Mouse (Mus musculus) lung, adult 2 months (tissue): ENCODE results near the gene Znhit6.

Experiments
- CTCF ChIP-seq: fragments of 200-500 bp; IDR thresholded peaks from 2 replicates; pipeline ENCODE4 v1.5.1; 2011; ENCODE audit warnings: mild to moderate bottlenecking, low read length, control low read depth; ENCODE audit not compliant: insufficient read depth
- POLR2A ChIP-seq: fragments of 200-500 bp; IDR thresholded peaks from 2 replicates; pipeline ENCODE4 v1.6.1; 2011; ENCODE audit warnings: low read depth, mild to moderate bottlenecking, control low read depth, low read length, borderline replicate concordance; ENCODE audit errors: extremely low read depth

DNA sequence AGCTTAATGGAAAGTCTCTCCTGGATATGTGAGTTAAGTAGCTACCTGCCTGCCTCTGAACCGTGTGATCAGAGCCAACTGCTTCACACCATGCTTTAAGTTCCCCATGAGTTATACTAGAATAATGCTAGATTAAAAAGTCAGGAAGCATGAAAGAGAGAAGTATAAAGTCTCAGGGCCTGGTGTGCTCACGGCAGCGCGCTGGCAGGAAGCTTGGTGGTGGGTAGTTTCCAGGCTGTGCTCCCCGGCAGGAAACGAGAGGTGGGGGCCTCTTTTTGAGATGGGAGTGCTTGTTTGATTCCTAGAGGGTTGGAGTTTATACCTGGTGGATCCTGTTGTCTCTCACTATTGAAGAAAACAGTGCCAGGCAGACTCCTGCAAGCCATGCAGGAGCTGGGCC lies 19.3 kb downstream of the Znhit6 start:
- TF ChIP-seq POLR2A: no peak
- no peak for TF ChIP-seq CTCF
